Mouse (Mus musculus): Measurements from ENCODE around the gene Usp7.

GRCm38 (mm10) chr16:8685087-8685486 lies 107.0 kb downstream of the Usp7 start:
- TF ChIP-seq EP300 (IDR thresholded peaks at IDR 0.05; ENCODE audit: low read depth in 1 of 2, low read length in 2 of 2) = no peak
- TF ChIP-seq USF1 (IDR thresholded peaks at IDR 0.05; ENCODE audit: low read depth, low read length) = no peak
- no peak for TF ChIP-seq CTCF (IDR thresholded peaks at IDR 0.05 in 2 of 3, conservative IDR thresholded peaks at IDR 0.05 in 1 of 3; ENCODE audit: control insufficient read depth in 1 of 3, insufficient read depth in 1 of 3, low read depth in 2 of 3, low read length in 3 of 3, poor library complexity in 1 of 3, severe bottlenecking in 1 of 3)
- no peak for TF ChIP-seq MAZ (IDR thresholded peaks at IDR 0.05; ENCODE audit: low read depth, low read length)
- no peak for TF ChIP-seq ZMIZ1 (IDR thresholded peaks at IDR 0.05; ENCODE audit: low read depth, low read length)
- TF ChIP-seq USF2 (IDR thresholded peaks at IDR 0.05; ENCODE audit: borderline replicate concordance in 1 of 2, insufficient read depth in 1 of 2, low read depth in 1 of 2, low read length in 2 of 2) = no peak
- no peak for TF ChIP-seq POLR2A (IDR thresholded peaks at IDR 0.05; ENCODE audit: control insufficient read depth in 1 of 2, insufficient read depth in 1 of 2, low read depth in 1 of 2, low read length in 2 of 2, poor library complexity in 1 of 2)
- TF ChIP-seq BHLHE40 (IDR thresholded peaks at IDR 0.05; ENCODE audit: borderline replicate concordance, low read depth, low read length) = no peak
- no peak for TF ChIP-seq UBTF (IDR thresholded peaks at IDR 0.05; ENCODE audit: borderline replicate concordance, insufficient read depth, low read depth, low read length)
- TF ChIP-seq TAL1 (IDR thresholded peaks at IDR 0.05; ENCODE audit: low read length) = no peak
- no peak for TF ChIP-seq MAFK (IDR thresholded peaks at IDR 0.05; ENCODE audit: borderline replicate concordance, low read depth, low read length)

Measured in MEL (cell line).